Mouse (Mus musculus) G1E (cell line): Measurements from ENCODE around the gene Slc18a2. TPM values are rescaled to one million over a fixed set of nuclear protein-coding genes. Genes with fewer than 3 reads are reported as not detected.

Experiments used
- ATAC-seq: 2 replicates; pipeline ENCODE4 v1.8.0; 2016; ENCODE audit warnings: mild to moderate bottlenecking; ENCODE audit not compliant: insufficient number of reproducible peaks, poor library complexity, low FRiP score, severe bottlenecking; ENCODE audit errors: extremely low read depth
- DNase-seq: peaks from one replicate; pipeline ENCODE4 v3.0.0; 2012; ENCODE audit warnings: low spot score
- H3K27me3 ChIP-seq: 2 replicates; pipeline ENCODE4 v1.6.1; 2012; ENCODE audit warnings: mild to moderate bottlenecking, low read length, inconsistent platforms; ENCODE audit not compliant: insufficient read depth
- H3K36me3 ChIP-seq: replicated peaks from 2 replicates; pipeline ENCODE3; 2012; ENCODE audit warnings: mild to moderate bottlenecking, inconsistent platforms
- H3K4me1 ChIP-seq: 2 replicates; pipeline ENCODE4 v1.6.1; 2012; ENCODE audit warnings: low read depth, low read length, inconsistent platforms, mixed read lengths; ENCODE audit not compliant: insufficient read depth
- H3K4me3 ChIP-seq: 2 replicates; pipeline ENCODE4 v1.5.1; 2012; ENCODE audit warnings: low read depth, mild to moderate bottlenecking, inconsistent platforms, low read length, moderate library complexity, mixed read lengths
- H3K9me3 ChIP-seq: replicated peaks from 2 replicates; pipeline ENCODE4 v1.6.1; 2012; ENCODE audit warnings: inconsistent platforms
- CTCF ChIP-seq: IDR thresholded peaks from 2 replicates; pipeline ENCODE4 v1.5.1; 2012; ENCODE audit warnings: low read depth, low read length, inconsistent platforms, mixed read lengths
- GATA1 ChIP-seq: IDR thresholded peaks from 2 replicates; pipeline ENCODE4 v1.6.1; 2012; ENCODE audit warnings: borderline replicate concordance, low read length, inconsistent platforms, mixed read lengths
- GATA2 ChIP-seq: IDR thresholded peaks from 2 replicates; pipeline ENCODE4 v1.6.1; 2012; ENCODE audit warnings: low read depth, low read length, inconsistent platforms, borderline replicate concordance
- POLR2AphosphoS5 ChIP-seq: IDR thresholded peaks from 2 replicates; pipeline ENCODE4 v1.6.1; 2012; ENCODE audit warnings: low read depth, low read length, inconsistent platforms; ENCODE audit not compliant: insufficient replicate concordance
- TAL1 ChIP-seq: conservative IDR thresholded peaks from 2 replicates; pipeline ENCODE4 v1.6.1; 2012; ENCODE audit warnings: low read depth, low read length, inconsistent platforms, mixed read lengths
- polyA plus RNA-seq: library from polyadenylated mRNA; stranded (reverse); fragments of >175 nt; gene quantifications from 2 replicates; pipeline ENCODE4 v1.2.3, GENCODE M21; 2012
- total RNA-seq, 2 experiments: library from RNA; stranded (forward) in 1 of 2; stranded (reverse) in 1 of 2; fragments of 200-1000 nt in 1 of 2; fragments of >200 nt in 1 of 2; fragmentation: Nextera tagmentation in 1 of 2; gene quantifications; 2 replicates each; pipeline ENCODE4 v1.2.3; 2014 to 2017

The Slc18a2 gene
- total and polyA plus RNA-seq, 3 experiments, result 0.04 to 0.44 (median 0.30) TPM

DNA sequence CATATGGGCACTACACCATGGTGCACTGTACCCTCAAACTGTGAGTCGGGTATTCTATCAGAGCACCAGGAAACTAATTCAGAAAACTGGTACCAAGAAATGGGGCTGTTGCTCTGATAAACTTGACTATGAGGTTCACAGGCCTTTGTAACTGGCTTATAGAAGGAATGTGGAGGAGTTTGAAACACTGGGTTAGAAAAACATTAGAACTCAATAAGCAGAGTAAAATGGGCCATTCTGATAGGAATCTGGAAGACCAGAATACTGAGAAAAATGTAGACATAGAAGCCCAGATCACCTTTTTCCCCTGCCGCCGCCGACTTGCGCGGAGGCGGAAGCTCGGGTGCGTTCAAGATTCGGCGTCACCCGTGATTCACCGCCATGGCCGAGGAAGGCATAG lies 61.3 kb downstream of the Slc18a2 start, which contains the start of gene Rps12-ps3:
Rps12-ps3 (plus strand) TSS at position 301 of the 400 bp plus-strand sequence.
- ATAC-seq (no peak), DNase-seq (no peak)
- H3K36me3 ChIP-seq, result peaks cover 67% of the 10 kb centered on the region
- peaks cover 2% of the 10 kb centered on the region; the same call in 1 of the 2 replicates for H3K4me1 ChIP-seq
- TF ChIP-seq GATA1, result no peak
- TF ChIP-seq TAL1, result no peak
- no peak for TF ChIP-seq CTCF
- TF ChIP-seq GATA2, result no peak
- TF ChIP-seq POLR2AphosphoS5, result no peak
- H3K27me3 ChIP-seq, result no peaks in the 10 kb centered on the region
- no peak within 1 kb of the TSS for H3K4me3 ChIP-seq
- H3K9me3 ChIP-seq, result no peaks in the 10 kb centered on the region

DNA sequence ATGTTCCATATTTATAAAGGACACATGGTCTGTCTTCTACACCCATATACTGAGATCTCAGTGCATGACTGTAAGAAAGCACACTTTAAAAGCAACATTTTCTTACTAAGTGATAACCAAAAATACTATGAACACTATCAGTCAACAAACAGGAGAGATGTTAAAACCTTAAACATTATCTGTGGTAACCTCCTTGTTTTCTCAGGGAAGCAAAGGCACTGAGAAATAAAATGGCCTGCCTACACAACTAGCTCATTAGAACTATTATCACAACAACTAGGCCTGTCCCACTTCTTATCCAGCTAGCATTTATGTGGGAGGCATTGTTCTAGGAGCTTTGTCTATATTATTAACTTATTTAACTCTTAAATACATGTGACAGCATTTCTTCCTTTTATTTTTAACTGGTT lies 70.1 kb downstream of the Slc18a2 start:
- ATAC-seq (no peak), DNase-seq (no peak)
- Histone ChIP-seq H3K9me3 (no peaks in the 10 kb centered on the region), H3K4me1 (peaks cover 25% of the 10 kb centered on the region), H3K27me3 (no peaks in the 10 kb centered on the region), H3K36me3 (peaks cover 27% of the 10 kb centered on the region), H3K4me3 (no peak overlapping the region)
- TF ChIP-seq CTCF, result no peak

DNA sequence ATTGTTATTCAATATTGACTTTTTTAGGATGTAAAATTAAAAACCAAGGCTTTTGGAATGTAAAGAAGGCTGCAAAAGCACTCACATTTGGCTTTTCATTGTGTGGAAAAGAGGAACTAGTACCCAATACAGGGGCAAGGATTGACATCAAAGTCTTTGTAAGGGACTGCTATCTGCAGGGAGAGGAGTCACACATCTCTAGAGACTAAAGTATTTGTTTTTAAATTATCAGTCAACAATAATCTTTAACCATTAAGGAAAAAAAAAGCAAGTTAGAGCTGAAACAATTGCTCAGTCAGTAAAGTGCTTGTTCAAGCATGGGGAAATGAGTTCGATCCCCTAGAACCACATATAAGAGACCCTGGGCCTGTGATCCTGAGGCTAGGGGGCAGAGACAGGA lies 76.0 kb downstream of the Slc18a2 start:
- Histone ChIP-seq H3K27me3 (no peaks in the 10 kb centered on the region), H3K9me3 (no peaks in the 10 kb centered on the region), H3K36me3 (peaks cover 26% of the 10 kb centered on the region), H3K4me3 (no peak overlapping the region), H3K4me1 (peaks cover 53% of the 10 kb centered on the region)
- TF ChIP-seq GATA1, result no peak
- TF ChIP-seq TAL1, result no peak
- TF ChIP-seq POLR2AphosphoS5, result no peak
- TF ChIP-seq CTCF, result no peak
- no peak for TF ChIP-seq GATA2
- ATAC-seq, result no peak
- DNase-seq, result no peak

DNA sequence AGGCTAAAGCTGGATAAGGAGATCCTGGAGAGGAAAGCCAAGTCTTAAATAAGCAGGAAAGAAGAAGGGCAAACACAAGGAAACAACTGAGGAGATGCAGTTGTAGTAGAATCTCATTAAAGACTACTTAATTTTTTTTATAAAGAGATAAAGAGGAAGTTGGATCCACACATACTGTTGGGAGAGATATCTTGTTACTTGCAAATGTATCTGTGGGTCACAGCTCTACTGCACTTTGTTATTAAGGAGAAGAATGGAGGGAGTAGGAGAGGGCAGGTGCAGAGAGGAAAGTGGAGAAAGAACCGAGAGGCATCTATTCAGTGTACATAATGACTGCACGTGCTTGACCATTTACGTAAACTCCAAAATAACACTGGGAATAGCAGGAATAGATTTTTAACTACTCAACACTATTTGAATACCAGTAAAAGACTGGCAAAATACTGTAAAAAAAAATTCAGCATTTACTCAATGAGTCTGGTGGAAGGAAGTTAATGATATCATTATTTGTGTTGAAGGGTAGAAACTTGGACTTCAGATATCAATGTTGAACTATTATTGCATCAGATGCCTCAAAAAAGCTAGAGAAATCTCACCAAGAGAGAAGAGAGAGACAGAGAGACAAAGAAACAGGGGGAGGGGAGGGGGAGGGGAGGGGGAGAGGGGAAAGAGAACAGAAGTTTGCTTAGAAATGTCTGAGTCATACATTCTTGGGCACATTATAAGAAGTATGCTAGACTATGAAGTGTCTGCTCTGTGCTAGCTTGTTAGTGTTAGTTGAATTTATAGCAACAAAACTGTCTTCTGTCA lies 77.4 kb downstream of the Slc18a2 start:
- H3K4me3 ChIP-seq, result no peak overlapping the region
- peak; percentile 75 for ATAC-seq
- TF ChIP-seq TAL1 (0 out of 2 replicates have a peak, but pooled peaks have one; percentile 12), CTCF (no peak), GATA2 (no peak)
- peaks cover 52% of the 10 kb centered on the region for H3K4me1 ChIP-seq
- H3K9me3 ChIP-seq, result no peaks in the 10 kb centered on the region
- peaks cover 25% of the 10 kb centered on the region for H3K36me3 ChIP-seq
- H3K27me3 ChIP-seq, result no peaks in the 10 kb centered on the region
- peak; percentile 19 for DNase-seq

DNA sequence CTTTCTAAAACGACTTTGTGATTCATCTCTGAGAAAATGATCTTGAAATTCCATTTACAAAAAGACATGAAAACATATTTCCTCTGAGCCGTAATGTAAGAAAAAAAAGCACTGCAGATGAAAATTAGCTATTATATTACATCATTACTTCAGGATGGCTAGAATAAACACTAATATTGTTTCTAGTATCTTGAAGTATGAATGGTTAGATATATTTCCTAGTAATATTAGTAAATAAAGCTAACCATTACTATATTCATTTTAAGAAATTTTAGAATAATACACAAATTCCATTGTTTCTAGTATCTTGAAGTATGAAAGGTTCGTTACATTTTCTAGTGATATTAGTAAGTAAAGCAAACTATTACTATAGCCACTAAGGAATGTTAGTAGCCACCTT lies 79.2 kb downstream of the Slc18a2 start:
- Histone ChIP-seq H3K4me3 (no peak overlapping the region), H3K27me3 (no peaks in the 10 kb centered on the region), H3K4me1 (peaks cover 60% of the 10 kb centered on the region), H3K9me3 (no peaks in the 10 kb centered on the region), H3K36me3 (peaks cover 29% of the 10 kb centered on the region)
- no peak for DNase-seq
- no peak for TF ChIP-seq POLR2AphosphoS5
- TF ChIP-seq CTCF, result no peak
- no peak for TF ChIP-seq GATA2
- no peak for TF ChIP-seq TAL1
- no peak for TF ChIP-seq GATA1
- no peak for ATAC-seq

DNA sequence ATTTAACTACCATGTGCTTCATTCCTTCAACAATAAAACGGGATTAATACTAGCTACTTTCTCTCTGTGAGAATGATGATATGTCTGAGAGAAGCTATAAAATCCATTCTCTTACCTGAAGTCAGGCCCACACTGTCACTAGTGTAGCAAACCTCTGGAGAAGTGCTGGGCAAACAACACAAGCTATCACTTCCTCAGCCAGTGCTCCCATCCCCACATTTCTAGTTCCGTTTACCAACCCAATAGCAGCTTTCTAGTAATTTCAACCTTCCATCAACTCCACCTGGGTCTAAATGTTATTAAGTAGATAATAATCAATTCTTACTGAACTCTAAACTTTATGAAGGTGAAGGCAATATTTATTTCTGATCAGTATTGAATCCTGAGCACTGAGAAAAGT lies 82.3 kb downstream of the Slc18a2 start:
- H3K4me3 ChIP-seq, result peak overlapping the region; percentile 98; the same call in 1 of the 2 replicates
- DNase-seq (no peak), ATAC-seq (no peak)
- H3K36me3 ChIP-seq, result peaks cover 12% of the 10 kb centered on the region
- H3K9me3 ChIP-seq, result no peaks in the 10 kb centered on the region
- TF ChIP-seq TAL1 (no peak), GATA2 (no peak), POLR2AphosphoS5 (no peak), CTCF (no peak), GATA1 (no peak)
- H3K27me3 ChIP-seq, result no peaks in the 10 kb centered on the region
- H3K4me1 ChIP-seq, result peaks cover 60% of the 10 kb centered on the region

DNA sequence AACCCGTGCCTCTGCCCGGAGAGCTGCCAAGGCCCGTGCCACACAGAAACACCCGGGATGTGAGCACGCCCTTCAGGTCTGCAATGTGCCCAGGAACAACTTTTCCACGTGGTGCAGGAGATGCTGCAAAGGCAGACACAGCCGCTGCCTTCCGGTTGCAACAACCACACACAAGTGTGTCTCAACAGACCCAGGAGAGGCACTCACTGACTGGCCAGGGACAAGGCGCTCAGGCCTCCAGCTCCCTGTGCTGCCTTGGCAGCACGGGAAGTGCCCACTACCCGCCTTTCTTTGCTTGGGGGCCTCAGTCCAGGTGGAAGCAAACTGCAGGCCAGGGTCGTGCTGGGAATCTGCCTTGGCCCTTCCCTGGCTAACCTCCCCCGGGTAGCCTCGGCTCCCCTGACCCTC lies 83.6 kb downstream of the Slc18a2 start:
- peaks cover 12% of the 10 kb centered on the region for H3K36me3 ChIP-seq
- H3K4me1 ChIP-seq, result peaks cover 51% of the 10 kb centered on the region
- H3K4me3 ChIP-seq, result peak overlapping the region; percentile 98
- TF ChIP-seq POLR2AphosphoS5 (no peak), CTCF (no peak), GATA1 (no peak), GATA2 (no peak), TAL1 (no peak)
- ATAC-seq, result peak; percentile 17; the same call in 1 of the 2 replicates
- DNase-seq, result peak; percentile 47
- H3K27me3 ChIP-seq, result no peaks in the 10 kb centered on the region
- H3K9me3 ChIP-seq, result no peaks in the 10 kb centered on the region
